Mouse (Mus musculus): Measurements from ENCODE around the gene Tpo. TPM values are rescaled to one million over a fixed set of nuclear protein-coding genes. Genes with fewer than 3 reads are reported as not detected.

Gene Tpo
- polyA plus RNA-seq, 1 experiment from 2014 or later, result not detected

Other genes starting within 250 kb of the Tpo start
- 30.6 and 37.8 TPM in 2 replicates for gene Pxdn, start 195.0 kb downstream of the Tpo start, polyA plus RNA-seq (2015; fragmentation: Nextera tagmentation; extraction: Ambion mirVana)
- gene Sntg2, start 240.8 kb upstream of the Tpo start, polyA plus RNA-seq (2015; fragmentation: Nextera tagmentation; extraction: Ambion mirVana), result 0.53 and 1.1 TPM in 2 replicates